Mouse (Mus musculus) neural tube, embryonic 11.5 days (tissue): ENCODE results near the gene Prdx5. TPM values are rescaled to one million over a fixed set of nuclear protein-coding genes. Genes with fewer than 3 reads are reported as not detected.

Experiments used
- ATAC-seq: fragments of 200-750 bp; cut with Nextera tagmentation; 2 replicates; pipeline ENCODE4 v1.8.0; 2017; ENCODE audit warnings: moderate number of reproducible peaks, mild to moderate bottlenecking, moderate TSS enrichment, moderate library complexity; ENCODE audit not compliant: insufficient read depth, low FRiP score, low TSS enrichment
- DNase-seq: peaks from one replicate; pipeline ENCODE4 v3.0.0-alpha.2; 2015; ENCODE audit warnings: low spot score
- H3K27ac ChIP-seq: fragments of 300-500 bp; sonication (generic); 2 replicates; pipeline ENCODE4 v1.5.1; 2014; ENCODE audit warnings: low read depth, mild to moderate bottlenecking, low read length
- H3K27me3 ChIP-seq: fragments of 300-500 bp; sonication (generic); 2 replicates; pipeline ENCODE4 v1.6.1; 2014; ENCODE audit warnings: mild to moderate bottlenecking, low read length, mixed read lengths; ENCODE audit not compliant: control insufficient read depth, insufficient read depth
- H3K36me3 ChIP-seq: fragments of 300-500 bp; sonication (generic); 2 replicates; pipeline ENCODE4 v1.6.1; 2014; ENCODE audit warnings: mild to moderate bottlenecking, low read length, moderate library complexity, mixed read lengths; ENCODE audit not compliant: control insufficient read depth, insufficient read depth
- H3K4me1 ChIP-seq: fragments of 300-500 bp; sonication (generic); 2 replicates; pipeline ENCODE4 v1.6.1; 2014; ENCODE audit warnings: low read length, mixed read lengths; ENCODE audit not compliant: control insufficient read depth, insufficient read depth
- H3K4me2 ChIP-seq: fragments of 300-500 bp; sonication (generic); 2 replicates; pipeline ENCODE4 v1.6.1; 2014; ENCODE audit warnings: low read depth, mild to moderate bottlenecking, moderate library complexity
- H3K4me3 ChIP-seq: fragments of 300-500 bp; sonication (generic); 2 replicates; pipeline ENCODE4 v1.5.1; 2014; ENCODE audit warnings: low read depth, low read length
- H3K9ac ChIP-seq: fragments of 300-500 bp; sonication (generic); 2 replicates; pipeline ENCODE4 v1.6.1; 2014; ENCODE audit warnings: mild to moderate bottlenecking, low read length
- H3K9me3 ChIP-seq: fragments of 300-500 bp; sonication (generic); 2 replicates; pipeline ENCODE4 v1.6.1; 2016; ENCODE audit warnings: low read length; ENCODE audit not compliant: control insufficient read depth
- WGBS: fragments of 180-500 bp; shearing (Covaris S2); extraction: QIAGEN DNeasy Blood & Tissue Kit; methylation state at CpG from one replicate; pipeline ENCODE4 v1.1.7; 2014; 5-methylcytosine and 5-hydroxymethylcytosine counted together
- polyA plus RNA-seq: library from polyadenylated mRNA; unstranded; fragments of >200 nt; fragmentation: Nextera tagmentation; extraction: Ambion mirVana; gene quantifications from 2 replicates; pipeline ENCODE4 v1.2.1, GENCODE M21; 2014

Prdx5 gene
- polyA plus RNA-seq, 1 experiment from 2014 or later, result 110 TPM

DNA sequence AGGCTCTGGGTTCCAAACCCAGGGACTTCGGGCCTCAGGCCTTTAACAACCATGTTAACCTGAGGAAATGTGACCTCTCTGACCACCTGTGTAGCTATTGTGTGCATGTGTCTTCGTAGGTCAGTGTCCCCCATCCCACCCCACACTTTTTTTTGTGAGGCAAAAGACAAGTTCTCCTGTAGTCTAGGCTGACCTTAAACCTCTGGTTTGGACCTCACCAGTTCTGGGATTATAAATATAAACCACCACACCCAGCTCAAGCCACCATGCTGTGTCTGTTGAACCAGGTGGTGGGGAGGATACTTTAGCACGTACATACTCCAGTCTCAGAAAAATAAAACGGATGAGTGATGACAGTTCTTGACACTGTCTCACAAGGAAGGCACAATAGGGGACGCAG lies 40.0 kb upstream of the Prdx5 start:
- no peaks in the 10 kb centered on the region for H3K9me3 ChIP-seq
- H3K27ac ChIP-seq, result peak overlapping the region; percentile 97; the same call in 1 of the 2 replicates
- peaks cover 10% of the 10 kb centered on the region for H3K4me1 ChIP-seq
- peak overlapping the region; percentile 81 for H3K4me2 ChIP-seq
- H3K4me3 ChIP-seq, result peak overlapping the region; percentile 63
- WGBS, result 54% methylated on average over 5 of the region's 5 CpGs
- DNase-seq (no peak), ATAC-seq (no peak)
- H3K27me3 ChIP-seq, result no peaks in the 10 kb centered on the region
- no peaks in the 10 kb centered on the region for H3K36me3 ChIP-seq
- peak overlapping the region; percentile 86 for H3K9ac ChIP-seq

DNA sequence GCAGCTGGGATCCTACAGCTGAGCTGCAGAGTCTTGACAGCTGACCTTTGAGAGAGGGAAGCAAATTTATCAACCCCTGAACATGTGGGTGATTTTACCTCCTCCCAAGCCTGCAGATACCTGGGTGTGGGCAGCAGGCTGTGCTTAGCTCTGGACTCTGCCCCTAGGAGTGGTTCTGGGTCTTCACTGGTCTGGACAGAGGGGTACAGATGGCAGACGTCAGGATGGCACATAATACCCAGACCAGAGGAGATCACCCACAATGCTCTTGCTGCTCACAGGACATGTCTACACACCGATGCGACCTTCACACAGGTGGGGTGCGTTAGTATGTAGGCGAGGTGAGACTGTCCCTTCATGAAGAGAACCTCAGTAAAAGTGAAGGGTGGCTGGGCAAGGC lies 39.6 kb upstream of the Prdx5 start:
- no peaks in the 10 kb centered on the region for H3K27me3 ChIP-seq
- no peak overlapping the region for H3K4me2 ChIP-seq
- no peak for DNase-seq
- H3K4me3 ChIP-seq, result no peak overlapping the region
- 88% methylated on average over 5 of the region's 5 CpGs for WGBS
- H3K9ac ChIP-seq, result no peak overlapping the region
- H3K27ac ChIP-seq, result no peak overlapping the region
- ATAC-seq, result no peak
- H3K4me1 ChIP-seq, result peaks cover 10% of the 10 kb centered on the region
- H3K36me3 ChIP-seq, result no peaks in the 10 kb centered on the region
- H3K9me3 ChIP-seq, result no peaks in the 10 kb centered on the region

DNA sequence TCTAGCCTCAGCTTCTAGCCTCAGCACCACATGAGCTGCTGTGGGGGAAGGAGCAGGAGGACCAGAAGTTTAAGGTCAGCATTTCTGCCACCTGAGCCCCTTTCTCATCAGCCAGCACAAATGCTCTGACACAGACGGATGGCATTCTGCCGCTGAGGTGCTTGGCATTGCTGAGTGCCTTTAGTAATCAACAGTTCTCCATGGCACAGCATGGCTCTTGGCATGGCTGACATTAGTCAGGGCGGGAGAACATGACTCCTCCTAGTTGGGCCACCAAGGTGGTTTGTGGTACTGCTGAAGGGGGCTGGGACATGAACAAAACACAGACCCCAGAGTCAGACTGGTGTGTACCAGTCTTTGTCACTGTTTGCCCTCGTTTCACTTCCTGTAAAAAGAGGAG lies 38.3 kb upstream of the Prdx5 start:
- DNase-seq, result no peak
- Histone ChIP-seq H3K4me1 (peaks cover 10% of the 10 kb centered on the region), H3K9me3 (no peaks in the 10 kb centered on the region), H3K9ac (no peak overlapping the region), H3K36me3 (no peaks in the 10 kb centered on the region), H3K27ac (no peak overlapping the region), H3K4me2 (no peak overlapping the region), H3K4me3 (no peak overlapping the region), H3K27me3 (no peaks in the 10 kb centered on the region)
- 78% methylated on average over 4 of the region's 4 CpGs for WGBS
- no peak for ATAC-seq

DNA sequence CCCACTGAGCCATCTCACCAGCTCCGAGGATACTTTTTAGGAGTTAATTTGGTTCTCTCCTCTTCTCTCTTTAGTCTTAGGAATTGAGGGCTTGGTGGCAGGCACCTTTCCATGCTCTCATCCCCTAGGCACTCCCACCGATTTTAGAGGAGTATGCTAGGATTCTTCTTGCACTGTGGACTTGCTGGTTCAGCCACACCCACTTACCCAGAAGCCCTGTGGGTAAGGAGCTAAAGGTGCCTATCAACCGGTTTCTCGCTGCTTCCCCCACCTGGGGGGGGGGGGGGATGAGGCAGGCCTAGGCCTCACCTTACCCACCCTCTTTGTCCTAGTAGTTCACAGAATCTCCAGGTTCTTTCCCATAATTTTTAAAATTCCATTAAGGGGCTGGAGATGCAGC lies 37.8 kb upstream of the Prdx5 start:
- Histone ChIP-seq H3K27ac (no peak overlapping the region), H3K4me3 (no peak overlapping the region), H3K36me3 (no peaks in the 10 kb centered on the region), H3K9me3 (no peaks in the 10 kb centered on the region), H3K4me1 (peaks cover 11% of the 10 kb centered on the region), H3K27me3 (no peaks in the 10 kb centered on the region), H3K9ac (no peak overlapping the region), H3K4me2 (no peak overlapping the region)
- DNase-seq, result no peak
- WGBS, result 64% methylated on average over 4 of the region's 4 CpGs
- no peak for ATAC-seq

DNA sequence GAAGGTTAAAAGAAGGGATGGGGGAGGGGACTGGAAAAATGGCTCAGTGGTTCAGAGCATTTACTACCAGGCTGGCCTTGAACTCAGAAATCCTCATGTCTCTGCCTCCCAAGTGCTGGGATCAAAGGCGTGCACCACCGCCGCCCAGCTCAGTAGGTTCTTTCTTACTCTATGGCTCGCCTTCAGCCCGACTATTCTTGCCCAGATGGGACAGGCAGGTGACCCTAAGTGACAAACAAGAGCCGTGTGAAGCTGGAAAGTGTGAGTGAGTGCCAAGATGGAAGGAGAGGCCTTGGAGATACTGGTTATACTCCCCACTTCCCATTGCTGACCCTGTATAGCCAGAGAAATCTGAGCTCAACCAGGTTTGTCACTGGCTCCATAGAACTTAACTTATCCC lies 33.8 kb upstream of the Prdx5 start:
- H3K4me1 ChIP-seq, result peaks cover 15% of the 10 kb centered on the region
- no peaks in the 10 kb centered on the region for H3K36me3 ChIP-seq
- ATAC-seq (no peak), DNase-seq (no peak)
- H3K9me3 ChIP-seq, result no peaks in the 10 kb centered on the region
- no peak overlapping the region for H3K4me2 ChIP-seq
- no peak overlapping the region for H3K27ac ChIP-seq
- WGBS, result 93% methylated on average over 6 of the region's 6 CpGs
- H3K27me3 ChIP-seq, result no peaks in the 10 kb centered on the region
- H3K9ac ChIP-seq, result no peak overlapping the region
- H3K4me3 ChIP-seq, result no peak overlapping the region

DNA sequence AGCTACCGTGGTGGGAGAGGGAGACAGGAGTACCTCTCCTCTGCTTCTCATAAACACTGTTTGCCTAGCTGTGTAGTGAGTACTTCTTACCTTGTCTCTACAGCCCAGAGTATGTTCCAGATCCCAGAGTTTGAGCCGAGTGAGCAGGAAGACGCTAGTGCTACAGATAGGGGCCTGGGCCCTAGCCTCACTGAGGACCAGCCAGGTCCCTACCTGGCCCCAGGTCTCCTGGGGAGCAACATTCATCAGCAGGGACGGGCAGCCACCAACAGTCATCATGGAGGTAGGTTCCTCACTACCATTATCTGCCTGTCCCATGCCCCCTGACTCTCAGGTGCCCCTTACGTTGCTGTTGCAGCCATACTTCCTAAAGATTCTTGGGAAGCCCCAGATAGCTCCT lies 32.9 kb upstream of the Prdx5 start:
- 29% methylated on average over 5 of the region's 5 CpGs for WGBS
- Histone ChIP-seq H3K27ac (0 out of 2 replicates have a peak overlapping the region, but pooled peaks have one; percentile 78), H3K36me3 (peaks cover 2% of the 10 kb centered on the region; the same call in 1 of the 2 replicates), H3K4me2 (peak overlapping the region; percentile 100), H3K9ac (peak overlapping the region; percentile 52), H3K27me3 (no peaks in the 10 kb centered on the region), H3K4me3 (peak overlapping the region; percentile 49), H3K9me3 (no peaks in the 10 kb centered on the region), H3K4me1 (peaks cover 15% of the 10 kb centered on the region)
- no peak for DNase-seq
- ATAC-seq, result no peak

DNA sequence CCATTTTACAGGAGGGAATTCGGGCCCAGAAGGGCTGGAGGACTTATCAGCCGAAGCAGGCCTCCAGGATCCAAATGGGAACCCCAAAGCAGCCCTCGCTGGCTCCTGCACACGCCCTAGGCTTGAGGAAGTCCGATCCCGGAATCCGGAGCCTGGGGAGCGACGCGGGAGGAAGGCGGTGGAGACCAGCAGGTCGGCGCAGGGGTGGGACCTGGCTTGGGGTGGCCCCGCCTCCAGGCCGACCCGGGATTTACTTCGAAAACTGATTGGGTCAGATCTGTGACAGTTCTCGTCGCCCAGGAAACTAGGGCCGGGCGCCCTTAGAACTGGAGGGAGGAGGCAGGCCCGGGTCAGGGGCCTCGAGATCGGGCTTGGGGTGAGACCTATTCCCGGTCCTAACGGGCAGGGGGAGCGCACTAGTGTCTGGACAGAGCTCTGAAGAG lies 32.4 kb upstream of the Prdx5 start, which contains the start of gene Gpr137:
TSS of gene Gpr137 (minus strand) at position 232 of the 443 bp plus-strand sequence.
- ATAC-seq (peak; percentile 84), DNase-seq (peak; percentile 90)
- Histone ChIP-seq H3K9ac (peak within 1 kb of the TSS; percentile 52), H3K27me3 (no peaks in the 10 kb centered on the region), H3K27ac (peak within 1 kb of the TSS; percentile 78), H3K4me3 (peak within 1 kb of the TSS; percentile 49), H3K9me3 (no peaks in the 10 kb centered on the region), H3K4me1 (peaks cover 15% of the 10 kb centered on the region), H3K4me2 (peak within 1 kb of the TSS; percentile 100), H3K36me3 (peaks cover 2% of the 10 kb centered on the region; the same call in 1 of the 2 replicates)
- WGBS, result under 1% methylated on average over 27 of the region's 27 CpGs

DNA sequence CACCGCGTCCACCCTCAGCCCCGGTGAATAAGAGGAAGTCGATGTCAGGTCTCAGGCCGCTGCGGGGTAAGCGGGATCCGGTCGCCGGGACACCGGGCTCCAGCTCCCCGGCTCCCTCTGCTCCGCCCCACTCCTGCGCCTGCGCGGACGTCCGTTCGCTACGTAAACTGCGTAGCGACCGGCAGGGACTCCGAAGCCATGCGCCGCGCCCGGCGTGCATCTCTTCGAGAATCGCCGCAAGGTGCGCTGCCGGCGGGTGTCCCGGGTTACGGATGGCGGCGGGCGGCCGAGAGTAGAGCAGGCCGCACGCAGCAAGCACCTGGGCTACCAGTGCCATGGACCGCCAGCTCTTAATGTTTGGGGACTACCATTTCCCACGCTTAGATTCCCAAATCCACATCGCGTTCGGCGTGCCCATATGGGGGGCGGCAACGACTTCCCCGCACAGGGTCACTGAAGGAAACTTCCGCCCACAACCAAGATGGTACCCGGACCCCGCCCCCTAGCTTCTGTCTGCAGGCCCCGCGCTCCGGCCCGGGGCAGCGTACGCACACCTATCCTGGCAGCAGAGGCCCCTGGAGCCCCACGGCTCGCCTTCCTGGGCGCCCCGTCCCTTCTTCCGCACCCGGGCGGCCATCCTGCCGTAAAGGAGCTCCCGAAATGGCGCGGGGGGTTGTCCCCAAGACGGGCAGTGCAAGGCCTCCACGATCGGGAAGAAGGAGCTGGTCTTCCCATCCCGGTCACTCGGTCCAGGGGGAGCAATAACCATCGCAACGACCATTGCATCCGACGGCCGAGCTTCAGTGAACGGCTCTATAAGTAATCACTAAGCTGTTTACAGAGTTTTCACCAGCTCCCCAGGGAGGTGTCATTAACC lies 31.7 kb upstream of the Prdx5 start, which contains the start of gene Bad:
TSS of gene Bad (plus strand) at position 490 of the 877 bp plus-strand sequence.
- ATAC-seq, result peak; percentile 82
- under 1% methylated on average over 83 of the region's 83 CpGs for WGBS
- DNase-seq, result peak; percentile 97

More for the DNA sequence above, 31.7 kb upstream of the Prdx5 start, which contains the start of gene Bad:
- Histone ChIP-seq H3K9ac (peak within 1 kb of the TSS; percentile 52), H3K9me3 (no peaks in the 10 kb centered on the region), H3K4me3 (peak within 1 kb of the TSS; percentile 49), H3K4me1 (peaks cover 15% of the 10 kb centered on the region), H3K36me3 (peaks cover 2% of the 10 kb centered on the region; the same call in 1 of the 2 replicates), H3K27me3 (no peaks in the 10 kb centered on the region), H3K27ac (peak within 1 kb of the TSS; percentile 78), H3K4me2 (peak within 1 kb of the TSS; percentile 100)
